Mouse (Mus musculus) lung, postnatal 25 days (tissue): ENCODE data around the gene Apba1.
A peak's percentile ranks its signal among the peaks of the same experiment; 100 is the strongest.

Experiments
- DNase-seq: peaks from one replicate; pipeline ENCODE4 v3.0.0; 2022; ENCODE audit warnings: low spot score

Apba1 gene

DNA sequence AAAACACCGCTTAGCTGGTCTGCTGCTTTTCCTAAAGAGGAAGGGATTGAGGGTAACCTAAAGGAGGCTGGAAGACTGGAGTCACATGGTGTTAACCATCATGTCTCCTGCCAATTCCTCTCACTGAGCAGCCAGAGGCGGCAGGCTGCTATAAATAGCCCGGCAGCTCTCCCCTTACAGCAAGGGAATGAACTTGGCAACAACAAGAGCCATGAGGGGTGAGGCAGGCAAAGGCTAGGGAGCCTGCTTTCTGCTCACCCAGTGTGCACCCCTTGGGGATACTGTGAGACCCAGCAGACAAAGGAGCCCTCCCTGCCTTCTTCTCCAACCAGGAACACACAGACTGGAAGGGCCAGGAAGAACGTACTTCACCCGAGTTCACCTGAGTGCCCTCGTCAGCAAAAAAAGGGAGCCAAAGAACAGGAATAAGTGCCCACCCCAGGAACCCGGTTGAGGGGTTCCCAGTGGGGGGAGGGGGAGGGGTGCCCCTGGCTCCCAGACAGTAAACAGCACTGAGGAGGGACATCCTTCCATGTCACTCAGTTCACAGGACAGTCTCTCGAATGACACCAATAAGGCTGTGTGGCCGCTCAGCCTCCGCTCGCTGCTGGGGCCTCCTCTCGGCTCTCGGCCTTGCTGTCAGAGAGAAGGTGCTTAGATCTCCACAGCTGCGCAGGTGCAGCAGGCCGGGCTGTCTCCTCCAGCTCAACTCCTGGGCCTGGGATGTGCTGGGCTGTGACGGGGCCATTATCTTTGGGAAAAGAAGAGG lies 214.4 kb downstream of the Apba1 start:
- peak; percentile 64 for DNase-seq

GRCm38 (mm10) chr19:23977901-23978443 lies 219.3 kb downstream of the Apba1 start:
- DNase-seq = peak; percentile 53

GRCm38 (mm10) chr19:23980598-23980997 lies 221.9 kb downstream of the Apba1 start:
- DNase-seq = no peak

GRCm38 (mm10) chr19:23984186-23984585 lies 225.5 kb downstream of the Apba1 start:
- DNase-seq = no peak

DNA sequence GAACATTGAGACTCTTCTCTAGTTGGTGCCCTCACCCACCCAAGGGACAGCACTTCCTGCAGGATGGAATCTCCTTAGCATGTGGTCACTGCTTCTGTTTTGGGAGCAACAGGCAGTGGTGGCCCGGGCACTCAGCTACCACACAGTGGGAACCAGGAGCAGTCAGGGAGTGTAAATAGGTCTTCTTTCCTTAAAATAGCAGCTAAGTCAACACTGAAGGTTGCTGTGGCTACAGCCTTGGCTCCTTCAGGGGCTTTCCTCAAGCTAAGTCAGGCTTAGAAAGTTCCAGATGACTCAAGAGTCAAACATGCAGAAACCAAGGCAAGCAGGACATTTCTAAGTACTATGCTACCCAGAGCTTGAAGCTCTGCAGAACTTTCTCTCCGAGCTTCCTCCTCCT lies 228.6 kb downstream of the Apba1 start:
- DNase-seq = no peak

- no peak for DNase-seq
These were observed 229.5 kb downstream of the Apba1 start for GRCm38 (mm10) chr19:23988166-23988565.

GRCm38 (mm10) chr19:23995766-23996399 lies 237.2 kb downstream of the Apba1 start:
- DNase-seq = no peak
